Mouse (Mus musculus): ENCODE measurements around the gene Plxdc2.
A peak's percentile ranks its signal among the peaks of the same experiment; 100 is the strongest.

Plxdc2 gene

GRCm38 (mm10) chr2:16571169-16571751 is 215.2 kb downstream of the Plxdc2 start:
- DNase-seq (ENCODE audit: low spot score in 2 of 2): no peak

DNA sequence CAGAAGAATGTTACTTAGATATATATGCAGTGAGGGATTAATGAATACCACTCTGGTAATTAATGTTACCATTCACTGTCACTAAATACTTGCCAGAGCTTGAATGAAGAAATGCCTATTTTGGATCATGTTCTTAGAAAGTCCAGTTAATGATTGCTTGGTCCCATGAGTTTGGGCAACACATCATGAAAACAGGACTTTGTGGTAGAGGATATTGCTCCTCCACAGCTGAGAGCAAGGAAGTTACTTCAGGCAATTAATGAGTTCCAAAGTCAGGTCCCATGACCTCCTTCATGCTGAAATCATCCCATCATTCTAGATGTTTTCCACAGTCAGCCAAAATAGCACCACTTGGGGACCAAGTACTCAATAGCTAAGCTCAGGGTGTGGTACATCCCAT is 220.5 kb downstream of the Plxdc2 start:
- no peak for DNase-seq (ENCODE audit: low spot score in 2 of 2)

GRCm38 (mm10) chr2:16578153-16578552 is 222.0 kb downstream of the Plxdc2 start:
- DNase-seq (ENCODE audit: low spot score in 2 of 2): no peak

DNA sequence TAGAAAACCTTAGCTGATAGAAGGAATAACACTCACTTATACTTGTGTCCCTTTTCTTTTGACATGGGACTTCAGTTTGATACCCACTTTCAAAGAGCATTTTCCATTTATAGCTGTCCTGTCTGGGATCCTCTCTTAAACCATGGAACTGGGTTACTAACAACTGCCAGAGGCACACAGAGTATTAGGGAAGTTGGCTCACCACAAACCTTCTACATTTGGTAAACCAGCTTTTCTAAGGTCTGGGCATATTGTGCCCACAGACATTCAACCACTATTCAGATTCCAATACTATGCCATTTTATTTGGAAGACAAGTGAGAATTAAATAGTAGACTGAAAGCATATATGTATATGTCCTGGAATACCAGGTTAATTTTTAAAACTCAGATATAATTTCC is 232.4 kb downstream of the Plxdc2 start:
- DNase-seq (ENCODE audit: low spot score in 2 of 2): no peak

- DNase-seq (ENCODE audit: low spot score in 2 of 2): no peak
Observed at GRCm38 (mm10) chr2:16595451-16595850, 239.3 kb downstream of the Plxdc2 start.

DNA sequence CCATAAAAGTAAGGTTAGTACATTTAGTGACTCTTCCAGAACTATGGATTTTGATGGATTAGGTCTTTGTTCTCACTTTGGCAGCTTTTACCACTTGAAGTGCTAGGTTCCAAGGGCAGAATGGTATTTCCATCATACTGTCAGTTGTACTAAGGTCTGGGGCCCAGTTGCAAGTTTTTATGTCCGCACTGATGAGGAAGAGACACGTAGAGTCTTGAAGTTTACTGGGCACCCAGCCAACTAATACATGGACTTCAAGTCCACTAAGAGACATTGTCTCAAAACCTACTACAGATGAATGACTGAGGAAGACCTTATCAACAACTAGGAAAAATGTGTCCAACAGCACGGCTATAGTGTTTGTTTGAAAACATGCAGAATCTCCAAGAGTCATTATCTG is 242.1 kb downstream of the Plxdc2 start:
- no peak for DNase-seq (ENCODE audit: low spot score in 2 of 2)

- no peak for DNase-seq (ENCODE audit: low spot score in 2 of 2)
Observed at GRCm38 (mm10) chr2:16604291-16604690, 248.2 kb downstream of the Plxdc2 start.

DNA sequence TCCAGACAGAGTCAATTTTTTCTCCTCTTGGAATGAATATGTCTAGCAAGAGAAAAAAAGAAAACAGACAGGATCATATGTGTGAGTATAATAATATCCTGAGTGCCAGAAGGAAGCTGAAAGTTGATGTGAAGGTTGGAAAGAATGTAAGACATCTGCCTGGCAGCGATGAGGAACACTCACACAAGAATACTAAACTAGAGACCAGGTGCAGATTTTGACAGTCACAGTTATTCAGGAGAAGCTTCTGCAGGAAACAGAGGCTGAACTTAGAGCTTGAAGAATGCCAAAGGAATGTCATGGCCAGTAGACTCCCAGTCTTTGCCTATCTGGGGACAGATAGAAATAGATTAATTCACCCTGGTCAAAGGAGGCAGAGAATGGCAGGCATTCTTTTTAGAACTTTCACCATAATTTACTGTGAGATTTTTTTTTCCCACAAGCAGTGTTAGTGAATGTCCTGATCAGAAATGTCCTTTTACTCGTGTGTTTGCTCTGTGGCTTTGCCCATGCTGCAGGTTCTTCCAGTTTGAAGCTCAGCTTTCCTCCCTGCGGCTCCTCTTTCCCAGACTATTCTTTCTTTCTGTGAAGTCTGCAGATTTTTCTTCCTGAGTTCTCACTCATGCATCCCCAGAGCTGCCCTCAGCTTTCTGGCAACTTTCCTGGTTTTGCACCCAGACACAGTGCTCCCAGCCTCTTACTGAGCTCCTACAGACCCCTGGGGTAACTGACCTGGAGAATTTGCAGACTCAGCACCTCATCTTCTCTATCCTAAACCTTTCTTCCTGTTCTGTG is 251.9 kb downstream of the Plxdc2 start:
- DNase-seq (ENCODE audit: low spot score in 2 of 2): no peak

DNA sequence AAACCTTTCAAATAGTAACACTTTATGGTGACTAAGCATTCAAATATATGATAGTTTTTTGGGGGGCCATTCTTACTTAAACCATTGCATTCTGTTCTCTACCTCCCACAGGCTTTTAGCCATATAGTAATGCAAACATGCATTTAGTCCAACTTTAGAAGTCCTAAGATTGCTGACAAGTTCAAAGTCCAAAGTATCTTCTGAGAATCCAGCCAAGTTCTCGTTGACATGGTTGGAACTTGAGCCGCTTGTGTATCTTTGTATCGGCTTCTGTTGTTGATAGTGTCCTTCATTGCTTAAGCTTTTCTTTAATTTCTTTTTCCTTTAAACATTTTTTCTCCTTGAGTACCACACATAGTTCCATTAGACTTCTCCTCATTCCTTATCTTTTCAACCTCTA is 286.0 kb downstream of the Plxdc2 start:
- DNase-seq (ENCODE audit: low spot score in 2 of 2): no peak

DNA sequence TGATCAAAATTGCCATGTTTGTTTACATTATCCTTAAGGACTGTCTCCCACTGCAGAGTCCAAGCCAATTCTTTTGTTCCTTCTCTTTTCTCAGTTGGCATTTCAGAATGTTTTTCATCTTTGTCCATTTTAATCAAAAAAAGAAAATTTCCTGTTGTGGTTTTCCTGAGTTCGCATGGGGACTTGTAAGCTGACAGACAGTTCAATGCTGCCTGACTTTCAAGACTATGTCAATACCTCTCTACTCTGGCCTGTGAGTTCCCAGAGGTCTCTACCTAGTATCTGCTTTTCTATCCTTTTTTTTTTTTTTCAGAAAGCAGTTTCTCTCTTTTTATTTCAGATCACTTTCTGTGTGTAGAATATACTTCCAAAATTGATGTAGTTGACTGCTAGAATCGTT is 295.6 kb downstream of the Plxdc2 start:
- DNase-seq (ENCODE audit: low spot score in 2 of 2): no peak

GRCm38 (mm10) chr2:16664516-16664915 is 308.4 kb downstream of the Plxdc2 start:
- DNase-seq (ENCODE audit: low spot score in 2 of 2): no peak

DNA sequence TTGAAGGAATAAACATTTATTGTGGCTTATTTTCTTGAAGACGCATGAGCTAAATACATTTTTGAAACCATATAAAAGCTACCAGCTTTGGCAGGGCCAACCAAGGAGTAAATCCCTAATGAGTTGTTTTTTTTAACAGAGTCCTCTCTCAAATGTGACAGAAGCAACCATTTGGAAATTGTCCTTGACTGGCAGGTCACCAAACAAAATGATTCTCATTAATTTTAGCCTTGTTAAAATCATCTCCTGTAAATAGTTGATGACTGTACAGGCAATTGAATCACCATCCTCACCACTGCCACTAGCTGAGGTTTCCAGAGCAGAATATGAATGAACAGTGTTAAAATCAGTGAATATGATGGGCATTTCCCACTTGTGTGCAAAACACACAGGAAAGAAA is 312.3 kb downstream of the Plxdc2 start:
- no peak for DNase-seq (ENCODE audit: low spot score in 2 of 2)

GRCm38 (mm10) chr2:16682905-16683304 is 326.8 kb downstream of the Plxdc2 start:
- no peak for DNase-seq (ENCODE audit: low spot score in 2 of 2)

DNA sequence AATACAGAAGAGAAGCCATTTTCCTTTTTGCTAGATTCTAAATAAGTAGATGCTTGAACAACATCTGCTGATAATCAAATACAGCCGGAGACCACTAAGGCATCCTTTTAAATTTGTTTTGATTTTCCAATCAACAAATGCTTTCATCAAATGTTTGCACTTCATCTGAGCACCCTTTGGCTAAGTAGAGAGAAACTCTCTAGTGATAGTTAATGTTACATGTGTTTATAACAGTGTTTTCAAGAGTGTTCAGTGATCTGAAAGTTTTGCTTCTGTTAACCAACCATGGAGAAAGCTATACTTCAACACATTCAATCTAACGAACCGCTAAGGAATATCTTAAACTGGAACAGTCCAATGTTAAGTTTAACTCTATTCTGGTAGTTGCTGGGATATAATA is 327.6 kb downstream of the Plxdc2 start:
- no peak for DNase-seq (ENCODE audit: low spot score in 2 of 2)

DNA sequence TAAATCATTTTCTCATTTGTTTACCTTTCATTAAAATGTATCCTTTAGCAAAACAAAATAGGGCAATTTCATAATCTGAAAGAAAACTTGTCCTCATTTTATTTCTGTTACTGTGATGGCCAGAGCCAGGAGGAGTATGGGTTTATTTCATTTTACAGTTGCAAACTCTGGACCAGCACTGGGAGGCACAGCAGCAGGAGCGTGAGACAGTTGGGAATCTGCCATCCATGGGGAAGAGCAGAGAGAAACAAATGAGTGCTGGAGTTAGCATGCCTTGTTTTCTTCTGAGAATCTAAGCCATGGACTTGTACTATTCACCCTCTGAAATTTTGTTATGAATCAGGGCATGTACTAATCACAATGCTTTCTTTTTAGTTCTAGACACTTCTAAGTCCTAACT is 328.4 kb downstream of the Plxdc2 start:
- no peak for DNase-seq (ENCODE audit: low spot score in 2 of 2)

- DNase-seq (ENCODE audit: low spot score in 2 of 2): no peak
Observed at GRCm38 (mm10) chr2:16696390-16696789, 340.3 kb downstream of the Plxdc2 start.

DNA sequence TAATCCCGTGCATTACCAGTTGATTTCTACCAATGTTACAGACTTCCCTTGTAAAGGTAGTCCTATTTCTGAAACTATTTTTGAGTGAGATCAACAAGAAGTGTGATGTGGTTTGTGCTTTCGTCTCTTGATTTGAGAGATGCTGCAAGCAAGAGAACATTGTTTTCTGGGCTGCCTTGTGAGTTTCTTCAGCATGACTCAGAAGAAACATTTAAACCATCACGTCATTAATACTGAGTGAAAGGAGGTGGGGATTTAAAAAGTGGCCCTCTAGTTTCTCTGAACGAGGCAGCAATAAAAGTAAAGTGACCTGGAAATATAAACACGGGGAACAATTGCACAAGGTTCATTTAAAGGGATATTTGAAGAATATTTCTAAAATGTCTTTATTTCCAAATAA is 341.1 kb downstream of the Plxdc2 start:
- DNase-seq (ENCODE audit: low spot score in 2 of 2): no peak

DNA sequence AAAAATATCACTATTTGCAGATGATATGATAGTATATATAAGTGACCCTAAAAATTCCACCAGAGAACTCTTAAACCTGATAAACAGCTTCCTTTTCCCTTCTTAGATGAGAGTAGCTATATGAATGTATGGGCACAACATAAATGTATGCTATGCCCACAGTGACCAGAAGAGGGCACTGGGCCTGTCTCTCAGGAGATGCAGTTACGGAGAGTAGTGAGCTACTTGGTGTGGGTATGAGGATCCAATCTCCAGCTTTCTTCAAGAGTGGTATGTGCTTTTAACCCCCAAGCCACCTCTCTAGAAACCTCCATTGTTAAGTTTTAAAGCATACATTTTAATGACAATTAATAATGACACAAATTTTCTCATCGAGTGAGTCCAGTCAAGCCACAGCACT is 350.1 kb downstream of the Plxdc2 start:
- peak in 1 of 2 experiments; percentile 45 for DNase-seq (ENCODE audit: low spot score in 2 of 2)

DNA sequence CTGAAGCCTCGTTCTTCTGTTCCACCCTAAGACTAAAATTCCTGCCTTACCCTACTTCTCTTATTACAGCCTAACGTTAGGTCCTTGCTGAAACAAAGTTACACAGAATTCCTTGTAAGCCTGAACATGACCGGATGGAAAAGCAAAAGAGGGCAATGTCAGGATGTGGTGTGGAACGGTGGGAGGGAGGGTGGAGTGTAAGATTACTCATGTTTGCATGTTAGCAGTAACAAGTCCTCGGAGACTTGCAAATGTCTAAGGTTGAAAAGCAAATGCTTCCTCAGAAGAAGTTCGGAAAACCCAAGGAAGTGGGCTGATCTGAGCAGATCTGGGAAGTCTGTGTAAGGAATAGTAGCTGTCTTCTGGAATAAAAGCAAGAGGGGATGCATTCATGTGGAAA is 353.8 kb downstream of the Plxdc2 start:
- DNase-seq (ENCODE audit: low spot score in 2 of 2): no peak

- no peak for DNase-seq (ENCODE audit: low spot score in 2 of 2)
Observed at GRCm38 (mm10) chr2:16731033-16731432, 374.9 kb downstream of the Plxdc2 start.

- DNase-seq (ENCODE audit: low spot score in 2 of 2): no peak
Observed at GRCm38 (mm10) chr2:16734381-16734780, 378.3 kb downstream of the Plxdc2 start.

GRCm38 (mm10) chr2:16738241-16738640 is 382.1 kb downstream of the Plxdc2 start:
- DNase-seq (ENCODE audit: low spot score in 2 of 2): no peak

DNA sequence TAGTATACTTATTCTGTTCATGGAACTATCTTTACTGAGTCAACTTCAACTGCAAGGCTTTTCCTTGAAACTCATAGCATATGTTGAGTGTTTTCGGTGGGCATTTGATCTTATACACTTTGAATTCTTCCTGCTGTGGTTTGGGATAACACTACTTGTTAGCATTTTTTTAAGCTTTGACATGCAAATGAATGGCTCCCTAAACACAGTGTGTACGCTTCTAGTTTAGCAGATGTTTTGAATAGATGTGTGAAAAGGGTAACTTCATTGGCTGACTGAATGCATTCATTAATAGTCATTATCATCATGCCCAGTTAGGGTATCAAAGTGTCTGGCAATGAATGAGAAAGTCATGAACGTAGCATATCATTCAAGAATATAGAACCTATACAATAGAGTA is 385.7 kb downstream of the Plxdc2 start:
- no peak for DNase-seq (ENCODE audit: low spot score in 2 of 2)

GRCm38 (mm10) chr2:16743568-16743967 is 387.5 kb downstream of the Plxdc2 start:
- DNase-seq (ENCODE audit: low spot score in 2 of 2): no peak

Measured in thymus, postnatal 10 days (tissue).